Mouse (Mus musculus): Measurements from ENCODE around the gene Stxbp3.

DNA sequence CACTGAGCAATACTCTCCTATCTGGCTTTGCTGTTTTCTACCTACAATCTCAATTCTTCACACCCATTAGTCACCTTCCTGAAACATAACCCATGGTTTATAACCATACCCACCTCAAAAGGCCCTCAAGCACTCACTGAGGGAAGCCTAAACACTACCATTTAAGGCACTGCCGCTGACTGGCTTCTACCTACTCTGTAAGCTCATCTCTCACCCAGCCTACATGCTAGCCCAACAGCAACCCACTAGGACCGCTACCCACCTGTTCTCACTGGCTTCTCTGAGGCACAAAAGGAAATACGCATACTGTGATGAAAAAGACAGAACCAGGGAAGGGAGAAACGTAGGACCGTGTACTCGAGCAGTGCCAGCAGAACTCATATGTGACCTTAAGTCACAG, 8.6 kb downstream of the Stxbp3 start:
- TF ChIP-seq CTCF (conservative IDR thresholded peaks at IDR 0.05; ENCODE audit: low read length) (no peak), POU5F1 (IDR thresholded peaks at IDR 0.05; ENCODE audit: borderline replicate concordance, low read length) (no peak)
